Mouse (Mus musculus) CH12.LX (cell line): ENCODE results near the gene Itgav. TPM values are rescaled to one million over a fixed set of nuclear protein-coding genes. Genes with fewer than 3 reads are reported as not detected.
A peak's percentile ranks its signal among the peaks of the same experiment; 100 is the strongest.

Experiments used
- DNase-seq: peaks from one replicate; pipeline ENCODE4 v3.0.0-alpha.2; 2013; ENCODE audit errors: extremely low read depth
- H3K27ac ChIP-seq: 2 replicates; pipeline ENCODE4 v1.5.1; 2012; ENCODE audit warnings: low read depth, mild to moderate bottlenecking, control low read depth, moderate library complexity; ENCODE audit not compliant: insufficient read depth
- H3K27me3 ChIP-seq: replicated peaks from 2 replicates; pipeline ENCODE3; 2012; ENCODE audit warnings: inconsistent platforms
- H3K36me3 ChIP-seq, 2 experiments: replicated peaks in 1 of 2; 2 replicates each; pipeline versions ENCODE3 to v1.6.1; 2012; ENCODE audit warnings: inconsistent platforms in 1 of 2, low read length in 1 of 2, mild to moderate bottlenecking in 1 of 2, mixed read lengths in 1 of 2, moderate library complexity in 1 of 2; ENCODE audit not compliant: control insufficient read depth in 1 of 2, insufficient read depth in 1 of 2
- H3K4me1 ChIP-seq, 2 experiments: 2 replicates each; pipeline ENCODE4 v1.6.1; 2012; ENCODE audit warnings: inconsistent platforms in 1 of 2, moderate library complexity in 1 of 2; ENCODE audit not compliant: insufficient read depth in 2 of 2, control insufficient read depth in 1 of 2
- H3K4me2 ChIP-seq: 2 replicates; pipeline ENCODE4 v1.6.1; 2012; ENCODE audit warnings: low read depth, mild to moderate bottlenecking, control low read depth; ENCODE audit not compliant: poor library complexity, insufficient read depth, severe bottlenecking
- H3K4me3 ChIP-seq, 3 experiments: fragments of 150-350 bp in 1 of 3; sonication (generic) in 1 of 3; replicated peaks in 1 of 3; 2 replicates each; pipeline versions ENCODE3 to v1.5.1; 2011 to 2012; ENCODE audit warnings: low read depth in 2 of 3, low read length in 2 of 3, mild to moderate bottlenecking in 2 of 3, moderate library complexity in 2 of 3, control low read depth in 1 of 3, improper control_type of control experiment in 1 of 3, inconsistent platforms in 1 of 3, mixed read lengths in 1 of 3; ENCODE audit not compliant: poor library complexity in 1 of 3
- H3K79me2 ChIP-seq: replicated peaks from 2 replicates; pipeline ENCODE4 v1.6.1; 2012; ENCODE audit warnings: mild to moderate bottlenecking, moderate library complexity; ENCODE audit not compliant: control insufficient read depth, poor library complexity, insufficient read depth, severe bottlenecking; ENCODE audit errors: extremely low read depth
- H3K9ac ChIP-seq: 2 replicates; pipeline ENCODE4 v1.6.1; 2012; ENCODE audit warnings: low read depth, mild to moderate bottlenecking, control low read depth, moderate library complexity; ENCODE audit not compliant: insufficient read depth
- H3K9me3 ChIP-seq: replicated peaks from 2 replicates; pipeline ENCODE3; 2012; ENCODE audit warnings: low read length, inconsistent platforms, mixed read lengths
- BHLHE40 ChIP-seq: IDR thresholded peaks from 2 replicates; pipeline ENCODE4 v1.6.1; 2011; ENCODE audit warnings: mild to moderate bottlenecking, low read depth, low read length, improper control_type of control experiment
- CHD1 ChIP-seq: IDR thresholded peaks from 2 replicates; pipeline ENCODE4 v1.6.1; 2012; ENCODE audit warnings: low read depth, low read length, improper control_type of control experiment, inconsistent platforms
- CHD2 ChIP-seq: IDR thresholded peaks from 2 replicates; pipeline ENCODE4 v1.6.1; 2011; ENCODE audit warnings: low read length, improper control_type of control experiment
- ELF1 ChIP-seq: IDR thresholded peaks from 2 replicates; pipeline ENCODE4 v1.6.1; 2014; ENCODE audit warnings: low read depth, mild to moderate bottlenecking, inconsistent platforms, low read length, improper control_type of control experiment
- EP300 ChIP-seq: IDR thresholded peaks from 2 replicates; pipeline ENCODE4 v1.6.1; 2011; ENCODE audit warnings: low read length, improper control_type of control experiment
- ETS1 ChIP-seq: conservative IDR thresholded peaks from 2 replicates; pipeline ENCODE4 v1.6.1; 2012; ENCODE audit warnings: low read depth, mild to moderate bottlenecking, inconsistent platforms, low read length, improper control_type of control experiment, moderate library complexity
- GABPA ChIP-seq: IDR thresholded peaks from 2 replicates; pipeline ENCODE4 v1.6.1; 2012; ENCODE audit warnings: low read depth, low read length, improper control_type of control experiment, inconsistent platforms; ENCODE audit not compliant: insufficient replicate concordance
- HCFC1 ChIP-seq: IDR thresholded peaks from 2 replicates; pipeline ENCODE4 v1.6.1; 2012; ENCODE audit warnings: low read depth, mild to moderate bottlenecking, inconsistent platforms, low read length, improper control_type of control experiment
- JUN ChIP-seq: IDR thresholded peaks from 2 replicates; pipeline ENCODE4 v1.6.1; 2011; ENCODE audit warnings: low read depth, mild to moderate bottlenecking, low read length, improper control_type of control experiment, moderate library complexity; ENCODE audit not compliant: insufficient read depth
- JUND ChIP-seq: conservative IDR thresholded peaks from 2 replicates; pipeline ENCODE4 v1.6.1; 2011; ENCODE audit warnings: low read depth, low read length, improper control_type of control experiment
- KAT2A ChIP-seq: IDR thresholded peaks from 2 replicates; pipeline ENCODE4 v1.6.1; 2012; ENCODE audit warnings: low read length, improper control_type of control experiment, inconsistent platforms; ENCODE audit not compliant: insufficient replicate concordance
- MAFK ChIP-seq: IDR thresholded peaks from 2 replicates; pipeline ENCODE4 v1.6.1; 2011; ENCODE audit warnings: low read length, improper control_type of control experiment; ENCODE audit not compliant: insufficient replicate concordance
- MAX ChIP-seq: IDR thresholded peaks from 2 replicates; pipeline ENCODE4 v1.6.1; 2011; ENCODE audit warnings: low read length, improper control_type of control experiment
- MAZ ChIP-seq: IDR thresholded peaks from 2 replicates; pipeline ENCODE4 v1.6.1; 2012; ENCODE audit warnings: low read depth, mild to moderate bottlenecking, inconsistent platforms, low read length, improper control_type of control experiment, moderate library complexity
- MEF2A ChIP-seq: IDR thresholded peaks from 2 replicates; pipeline ENCODE4 v1.6.1; 2014; ENCODE audit warnings: low read depth, mild to moderate bottlenecking, inconsistent platforms, low read length, improper control_type of control experiment, borderline replicate concordance
- NELFE ChIP-seq: IDR thresholded peaks from 2 replicates; pipeline ENCODE4 v1.6.1; 2011; ENCODE audit warnings: low read depth, low read length, improper control_type of control experiment
- PAX5 ChIP-seq: IDR thresholded peaks from 2 replicates; pipeline ENCODE4 v1.6.1; 2012; ENCODE audit warnings: low read length, inconsistent platforms, mixed read lengths
- POLR2A ChIP-seq: IDR thresholded peaks from 2 replicates; pipeline ENCODE4 v1.6.1; 2011; ENCODE audit warnings: low read depth, mild to moderate bottlenecking, improper control_type of control experiment, low read length
- POLR2AphosphoS2 ChIP-seq: IDR thresholded peaks from 2 replicates; pipeline ENCODE4 v1.6.1; 2011; ENCODE audit warnings: low read depth, low read length, improper control_type of control experiment
- RCOR1 ChIP-seq: conservative IDR thresholded peaks from 2 replicates; pipeline ENCODE4 v1.6.1; 2012; ENCODE audit warnings: low read depth, mild to moderate bottlenecking, inconsistent platforms, low read length, improper control_type of control experiment
- SIN3A ChIP-seq: IDR thresholded peaks from 2 replicates; pipeline ENCODE4 v1.6.1; 2012; ENCODE audit warnings: low read length, improper control_type of control experiment, inconsistent platforms
- SMC3 ChIP-seq: IDR thresholded peaks from 2 replicates; pipeline ENCODE4 v1.6.1; 2011; ENCODE audit warnings: low read depth, low read length, improper control_type of control experiment
- TBP ChIP-seq: conservative IDR thresholded peaks from 2 replicates; pipeline ENCODE4 v1.6.1; 2011; ENCODE audit warnings: low read depth, low read length, improper control_type of control experiment
- TCF12 ChIP-seq: IDR thresholded peaks from 2 replicates; pipeline ENCODE4 v1.6.1; 2014; ENCODE audit warnings: low read depth, mild to moderate bottlenecking, inconsistent platforms, low read length, improper control_type of control experiment
- UBTF ChIP-seq: IDR thresholded peaks from 2 replicates; pipeline ENCODE4 v1.6.1; 2012; ENCODE audit warnings: low read depth, mild to moderate bottlenecking, inconsistent platforms, low read length, improper control_type of control experiment, moderate library complexity
- USF2 ChIP-seq: conservative IDR thresholded peaks from 2 replicates; pipeline ENCODE4 v1.6.1; 2011; ENCODE audit warnings: low read depth, low read length, improper control_type of control experiment
- ZC3H11A ChIP-seq: IDR thresholded peaks from 2 replicates; pipeline ENCODE4 v1.6.1; 2012; ENCODE audit warnings: low read depth, mild to moderate bottlenecking, inconsistent platforms, low read length, improper control_type of control experiment
- ZKSCAN1 ChIP-seq: IDR thresholded peaks from 2 replicates; pipeline ENCODE4 v1.6.1; 2012; ENCODE audit warnings: low read depth, inconsistent platforms, low read length, improper control_type of control experiment, borderline replicate concordance
- ZMIZ1 ChIP-seq: IDR thresholded peaks from 2 replicates; pipeline ENCODE4 v1.6.1; 2012; ENCODE audit warnings: low read depth, mild to moderate bottlenecking, inconsistent platforms, low read length, improper control_type of control experiment
- ZNF384 ChIP-seq: IDR thresholded peaks from 2 replicates; pipeline ENCODE4 v1.6.1; 2012; ENCODE audit warnings: low read depth, low read length, improper control_type of control experiment, inconsistent platforms
- dilution Hi-C: fragments of 300-500 bp; cut with MboI; formaldehyde crosslinking; loops from 2 replicates; pipeline ENCODE4 v1.14.3; 2020; ENCODE audit warnings: low sequenced_read_pairs; ENCODE audit not compliant: extremely low pct_unique_long_range_greater_than_20kb, extremely low pct_ligation_motif_present
- in situ Hi-C: fragments of 300-500 bp; cut with MboI; formaldehyde crosslinking; loops from 3 replicates; pipeline ENCODE4 v1.14.3; 2019; ENCODE audit warnings: low sequenced_read_pairs, low pct_ligation_motif_present, low pct_unique_long_range_greater_than_20kb, mixed read lengths
- polyA plus RNA-seq: library from polyadenylated mRNA; unstranded; fragments of >175 nt; gene quantifications from 2 replicates; pipeline ENCODE4 v1.2.1, GENCODE M21; 2012; ENCODE audit warnings: low read depth; ENCODE audit not compliant: insufficient read length
- total RNA-seq, 2 experiments: library from RNA; depleted of rRNA; stranded (reverse); fragments of 300-350 nt in 1 of 2; fragments of >200 nt in 1 of 2; gene quantifications; 2 replicates each; pipeline ENCODE4 v1.2.3; 2012 to 2014

The Itgav gene
- total and polyA plus RNA-seq, 3 experiments: 16.2 to 28.2 (median 25.5) TPM

DNA sequence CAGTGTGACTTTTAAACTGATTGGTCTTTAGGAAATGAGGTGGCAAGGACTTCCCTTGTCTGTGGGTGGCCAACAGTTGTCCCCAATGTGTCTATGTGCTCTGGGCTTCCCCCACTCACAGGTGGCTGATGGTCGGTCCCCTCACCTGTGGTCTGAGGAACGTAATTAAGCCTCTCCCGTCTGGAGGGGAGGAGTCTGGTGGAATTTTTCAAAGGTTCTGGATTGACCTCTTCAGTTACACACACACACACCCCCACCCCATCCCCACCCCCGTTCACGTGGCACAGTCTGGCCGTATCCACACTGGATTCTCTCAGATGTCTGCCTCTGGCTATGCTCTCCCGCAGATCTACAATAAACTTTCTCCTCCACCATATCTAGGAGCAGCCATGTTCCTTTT is 30.1 kb upstream of the Itgav start:
- no peak overlapping the region for H3K27ac ChIP-seq
- no peak overlapping the region for H3K9ac ChIP-seq
- H3K36me3 ChIP-seq: peaks cover 5 to 12% of the 10 kb centered on the region in 2 experiments
- no peaks in the 10 kb centered on the region for H3K79me2 ChIP-seq
- H3K4me3 ChIP-seq: no peak overlapping the region
- DNase-seq: no peak
- H3K4me1 ChIP-seq: peaks cover 8 to 35% of the 10 kb centered on the region in 2 experiments; a peak in 3 of 4 replicates
- dilution Hi-C loops (no loop called here), in situ Hi-C loops (no loop called here)
- peaks cover 4% of the 10 kb centered on the region for H3K9me3 ChIP-seq
- H3K27me3 ChIP-seq: no peaks in the 10 kb centered on the region
- H3K4me2 ChIP-seq: no peak overlapping the region
- TF ChIP-seq USF2 (no peak), CHD2 (no peak), ZNF384 (no peak), EP300 (no peak), ELF1 (no peak), ZMIZ1 (no peak), MAZ (no peak), CHD1 (no peak)

- H3K4me2 ChIP-seq: peak overlapping the region; percentile 89
- dilution Hi-C loops (no loop called here), in situ Hi-C loops (no loop called here)
- H3K36me3 ChIP-seq: peaks cover 0 to 7% of the 10 kb centered on the region in 2 experiments
- peak overlapping the region; percentile 92 for H3K27ac ChIP-seq
- peak overlapping the region; percentile 34 to 54 (median 50) for H3K4me3 ChIP-seq
- no peaks in the 10 kb centered on the region for H3K27me3 ChIP-seq
- DNase-seq: peak; percentile 53
- H3K9ac ChIP-seq: peak overlapping the region; percentile 83
- peaks cover 13 to 49% of the 10 kb centered on the region in 2 experiments for H3K4me1 ChIP-seq
- no peaks in the 10 kb centered on the region for H3K9me3 ChIP-seq
- H3K79me2 ChIP-seq: no peaks in the 10 kb centered on the region
- TF ChIP-seq ETS1: peak; percentile 53; the same call in 1 of the 2 replicates
- no peak for TF ChIP-seq RCOR1
- no peak; the same call in 1 of the 2 replicates for TF ChIP-seq CHD2
- no peak; the same call in 1 of the 2 replicates for TF ChIP-seq JUND
- peak; percentile 75; the same call in 1 of the 2 replicates for TF ChIP-seq MEF2A
- TF ChIP-seq ZNF384: no peak
- 0 out of 2 replicates have a peak, but pooled peaks have one; percentile 29 for TF ChIP-seq TBP
- TF ChIP-seq CHD1: no peak
- TF ChIP-seq SMC3: no peak
- peak; percentile 72 for TF ChIP-seq ELF1
- peak; percentile 67 for TF ChIP-seq BHLHE40
- TF ChIP-seq NELFE: peak; percentile 47
- no peak for TF ChIP-seq KAT2A
- no peak for TF ChIP-seq ZKSCAN1
- peak; percentile 10; the same call in 1 of the 2 replicates for TF ChIP-seq SIN3A
- TF ChIP-seq UBTF: no peak
- no peak for TF ChIP-seq GABPA
- TF ChIP-seq MAX: peak; percentile 24; the same call in 1 of the 2 replicates
- TF ChIP-seq HCFC1: peak; percentile 33; the same call in 1 of the 2 replicates
- no peak for TF ChIP-seq POLR2AphosphoS2
- peak; percentile 36; the same call in 1 of the 2 replicates for TF ChIP-seq POLR2A
- no peak for TF ChIP-seq PAX5
- TF ChIP-seq TCF12: peak; percentile 37; the same call in 1 of the 2 replicates
- TF ChIP-seq JUN: peak; percentile 16; the same call in 1 of the 2 replicates
- 0 out of 2 replicates have a peak, but pooled peaks have one; percentile 7 for TF ChIP-seq MAFK
- no peak for TF ChIP-seq ZC3H11A
Observed at GRCm38 (mm10) chr2:83695345-83696247, 28.6 kb upstream of the Itgav start.
